Comparison of ENCODE assay signal across 8 mouse cellular contexts in genomic region chr19:9915935-9916334, GRCm38 (mm10). TPM values are rescaled to one million over a fixed set of nuclear protein-coding genes. Genes with fewer than 3 reads are reported as not detected.
DNase-seq lines count a peak whose midpoint lies in the region; ATAC-seq lines count a peak whose summit lies in the region.

No protein-coding gene starts in this region.

- 0 out of 2 replicates have a peak, but pooled peaks have one; percentile 27 for ATAC-seq in granulocyte monocyte progenitor cell, adult 5-6 weeks (replicated peaks; ENCODE audit: poor library complexity, severe bottlenecking)

- peak; percentile 77 to 86 for DNase-seq in CD8-positive naive resting alpha-beta T cell, adult 2 months (ENCODE audit: low read depth in 2 of 2, low spot score in 2 of 2)
- peak; percentile 78 to 81 for DNase-seq in adrenal gland, adult 18-20 months (ENCODE audit: low spot score in 2 of 2)
- DNase-seq in embryo, embryonic 11 days, result peak; percentile 76
- DNase-seq in layer of hippocampus, adult 11-12 months (ENCODE audit: low spot score), result peak; percentile 87
- peak; percentile 90 for DNase-seq in lung, postnatal 10 days
- peak; percentile 95 for DNase-seq in retina, embryonic 14.5 days (ENCODE audit: low spot score)
- DNase-seq in thymus, postnatal 4 days, result peak; percentile 85

RNA-seq across cellular contexts. Expression of gene Incenp, which starts 16.6 kb away (rescaled TPM):
- 1 to 10 TPM; 6.0 to 7.8 TPM for total RNA-seq in adrenal gland, adult 18-20 months (2021)
- total RNA-seq in granulocyte monocyte progenitor cell, adult 5-6 weeks (2014; fragmentation: Nextera tagmentation), result 143 and 171 TPM in 2 replicates
- total RNA-seq in granulocyte monocyte progenitor cell, adult 5-6 weeks (2017), result 99.8 and 115 TPM in 2 replicates

Comparison
In these comparisons a context has a peak if more than half of its experiments do, and no peak if none do; other contexts are left out.
1. Peak in every context shown above with its lines: DNase-seq and ATAC-seq.
2. RNA of gene Incenp, which starts 16.6 kb away (total RNA-seq): 99.8 to 171 TPM in granulocyte monocyte progenitor cell, adult 5-6 weeks; 6.0 to 7.8 TPM in adrenal gland, adult 18-20 months; every median in the first group is over 10 times any median in the second.